Mouse (Mus musculus) gastrocnemius, postnatal 14 days (tissue): Measurements from ENCODE around the gene H2al1m. TPM values are rescaled to one million over a fixed set of nuclear protein-coding genes. Genes with fewer than 3 reads are reported as not detected.
"Not testable (repeated sequence)": the region's sequence is repeated elsewhere in the genome, so short reads cannot be mapped to it uniquely, and the experiment has no call there.

Experiments
- DNase-seq: peaks from one replicate; pipeline ENCODE4 v3.0.0; 2021; ENCODE audit warnings: mixed read lengths
- intact Hi-C: fragments of 180-260 bp; cut with DNase I; formaldehyde crosslinking; loops from one replicate; pipeline ENCODE4 v1.15.1; 2025; ENCODE audit warnings: low total_unique reads
- long read RNA-seq, 2 experiments: library from polyadenylated mRNA; stranded (forward); transcript quantifications; one replicate each; pipeline ENCODE4 v2.0.0; 2021
- total RNA-seq, 2 experiments: library from RNA; stranded (reverse); gene quantifications; 2 replicates each; pipeline ENCODE4 v1.2.3; 2021

Gene H2al1m
- under 1 TPM in 1 of 2 experiments, not detected in 1; 0.47 TPM for total RNA-seq
- long read RNA-seq, experiment 1: 0 reads
- long read RNA-seq, experiment 2: 0 reads

DNA sequence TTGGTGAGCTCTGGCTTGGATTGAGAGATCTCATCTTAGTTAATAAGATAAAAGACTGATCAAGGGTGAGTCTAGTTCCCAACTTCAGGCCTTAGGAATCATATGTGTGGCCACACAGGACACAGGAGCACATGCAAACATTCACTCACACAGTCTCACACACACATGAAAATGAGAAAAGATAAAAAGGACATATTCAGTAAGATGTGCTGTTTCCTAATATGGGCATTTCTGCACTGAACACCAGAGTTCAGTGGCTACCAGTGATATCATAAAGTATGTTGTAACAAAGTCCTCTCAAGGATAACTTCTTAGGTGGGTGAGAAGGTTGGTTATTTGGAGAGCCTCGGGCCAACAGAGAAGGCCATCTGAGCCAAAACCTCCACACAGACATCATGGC is at the start of gene H2al1m:
H2al1m (plus strand) TSS at position 301 of the 400 bp plus-strand sequence.
- intact Hi-C loops, DNase-seq: not testable (repeated sequence)

- DNase-seq: no peak
- intact Hi-C loops: no loop called here
Measured at GRCm38 (mm10) chrX:9240737-9241591, 42.6 kb upstream of the H2al1m start.

- intact Hi-C loops: no loop called here
- no peak for DNase-seq
Measured at GRCm38 (mm10) chrX:9243381-9243864, 40.1 kb upstream of the H2al1m start.

DNA sequence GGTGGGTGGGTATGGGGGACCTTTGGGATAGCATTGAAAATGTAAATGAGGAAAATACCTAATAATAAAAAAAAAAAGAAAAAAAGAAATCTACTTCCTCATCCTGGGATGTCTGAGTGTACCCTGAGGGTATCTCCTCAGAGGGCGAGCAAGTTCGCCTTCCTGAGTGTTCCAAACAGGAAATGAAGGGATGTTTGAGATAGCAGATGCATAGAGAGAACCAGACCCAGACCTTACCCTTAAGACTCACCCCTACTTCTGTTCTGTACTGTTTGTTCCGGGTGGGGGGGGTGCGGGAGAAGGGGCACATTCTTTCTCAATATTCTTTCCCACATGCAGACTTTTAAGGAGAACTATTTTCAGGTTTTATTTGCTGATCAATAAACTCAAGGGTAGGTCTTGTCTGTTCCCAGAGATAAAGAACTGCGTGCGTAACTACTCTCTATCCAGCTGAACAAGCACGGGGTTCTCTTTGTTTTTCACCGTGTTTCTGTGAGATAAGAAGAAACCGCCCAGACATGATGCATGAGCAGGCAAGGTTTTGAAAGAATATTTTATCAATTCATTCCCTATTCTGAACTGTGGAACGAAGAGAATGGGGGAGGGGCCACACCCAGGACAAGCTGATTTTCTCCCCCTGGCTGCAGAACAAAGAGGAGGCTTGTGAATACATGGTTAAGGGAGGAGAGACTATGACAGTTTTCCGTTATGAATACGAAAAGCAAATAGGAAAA is 38.8 kb upstream of the H2al1m start:
- no peak for DNase-seq
- intact Hi-C loops: no loop called here

DNA sequence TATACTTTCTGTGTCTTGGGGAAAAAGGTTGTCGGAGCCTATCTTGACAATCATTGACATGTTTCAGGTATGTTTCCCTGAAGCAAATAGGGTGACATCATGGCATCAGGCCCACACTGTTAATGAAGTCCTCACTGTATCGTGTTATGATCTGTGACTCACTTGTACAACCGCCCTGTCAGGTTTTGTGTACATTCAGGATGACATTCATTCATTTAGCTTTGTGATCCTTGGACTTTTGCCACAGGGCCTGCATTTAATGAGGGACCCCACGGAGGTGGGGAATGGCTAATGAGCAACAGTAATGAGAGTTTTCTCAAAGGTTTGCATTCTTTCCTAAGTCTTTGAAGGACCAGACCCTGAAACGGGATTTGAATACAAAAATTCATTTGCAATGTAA is 34.7 kb upstream of the H2al1m start:
- intact Hi-C loops: no loop called here
- no peak for DNase-seq

GRCm38 (mm10) chrX:9253990-9254389 is 29.6 kb upstream of the H2al1m start:
- intact Hi-C loops: no loop called here
- no peak for DNase-seq

DNA sequence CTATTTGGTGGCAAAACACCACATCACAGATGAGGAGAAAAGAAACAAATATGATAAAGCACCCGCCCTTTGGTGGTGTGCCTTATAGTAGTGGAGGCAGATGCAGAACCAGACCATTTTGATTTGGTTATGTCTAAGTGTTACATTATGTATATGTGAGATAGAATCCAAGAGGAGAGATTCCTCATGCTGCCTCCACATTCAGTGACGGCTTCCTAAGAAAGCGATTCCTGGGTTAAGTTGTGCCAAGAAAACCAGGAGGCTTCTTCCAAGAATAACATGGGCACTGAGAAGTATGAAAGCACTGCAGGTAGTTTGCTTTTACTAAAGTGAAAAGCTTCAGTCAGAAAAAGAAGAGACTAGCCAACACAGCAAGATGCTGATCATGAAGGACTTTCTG is 28.7 kb upstream of the H2al1m start:
- intact Hi-C loops: no loop called here
- DNase-seq: no peak

- intact Hi-C loops: no loop called here
- no peak for DNase-seq
Measured at GRCm38 (mm10) chrX:9256766-9257165, 26.8 kb upstream of the H2al1m start, which contains the start of gene Gm14862. TSS of gene Gm14862 (minus strand) at chrX:9256899.

DNA sequence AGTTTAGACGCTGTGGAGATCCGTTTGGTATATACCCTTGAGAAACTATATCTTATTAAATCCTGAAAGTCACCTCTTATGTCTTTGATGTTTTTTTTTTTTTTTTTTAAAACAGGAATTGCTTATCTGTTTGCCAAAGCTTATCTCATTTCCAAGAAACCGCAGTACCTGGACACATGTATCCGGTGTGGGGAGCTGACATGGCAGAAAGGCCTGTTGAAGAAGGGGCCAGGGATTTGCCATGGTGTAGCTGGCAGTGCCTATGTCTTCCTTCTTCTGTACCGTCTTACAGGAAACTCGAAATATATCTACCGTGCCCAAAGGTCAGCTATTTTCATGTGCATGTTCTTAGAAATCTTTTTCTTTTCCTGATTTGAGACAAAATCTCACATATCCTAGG is 25.7 kb upstream of the H2al1m start:
- no peak for DNase-seq
- intact Hi-C loops: no loop called here

DNA sequence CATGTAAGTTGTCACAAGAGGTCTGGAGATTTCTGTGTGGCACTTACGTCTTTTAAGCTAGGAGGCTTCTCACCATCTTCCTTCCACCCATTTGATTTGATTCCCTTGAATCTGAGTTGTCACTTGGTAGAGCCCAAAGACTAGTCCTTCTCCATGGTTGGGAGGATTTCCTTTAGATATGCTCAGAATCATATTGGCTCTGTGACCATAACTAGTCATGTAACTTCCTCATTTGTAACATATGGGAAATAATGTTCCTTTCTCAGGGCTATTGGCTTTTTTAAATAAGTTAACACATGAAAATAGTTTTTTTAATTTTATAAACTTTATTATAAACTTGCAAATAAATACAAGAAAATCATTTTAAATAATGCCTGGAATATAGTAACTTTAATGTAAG is 24.3 kb upstream of the H2al1m start:
- intact Hi-C loops: no loop called here
- no peak for DNase-seq

DNA sequence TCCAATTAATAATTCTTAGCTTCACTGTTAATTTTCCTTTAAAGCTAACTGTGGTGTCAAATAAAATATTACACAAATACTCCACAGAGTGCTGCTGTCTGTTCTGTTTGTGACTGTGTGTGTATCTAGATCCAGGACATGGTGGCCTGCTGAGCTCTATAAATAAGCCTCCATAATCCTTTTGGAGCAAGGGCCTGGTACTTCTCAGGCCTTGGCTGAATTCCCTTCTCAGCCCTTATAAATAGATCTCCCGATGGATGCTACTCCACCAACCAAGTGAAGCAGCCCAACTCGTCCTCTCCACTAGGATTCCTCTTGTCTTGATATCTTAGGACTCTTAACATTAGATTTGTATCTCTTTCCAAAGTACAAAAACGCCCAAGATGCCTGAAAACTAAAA is 12.5 kb upstream of the H2al1m start:
- intact Hi-C loops: no loop called here
- DNase-seq: no peak

- intact Hi-C loops: no loop called here
Measured at GRCm38 (mm10) chrX:9271947-9272459, 11.6 kb upstream of the H2al1m start.

DNA sequence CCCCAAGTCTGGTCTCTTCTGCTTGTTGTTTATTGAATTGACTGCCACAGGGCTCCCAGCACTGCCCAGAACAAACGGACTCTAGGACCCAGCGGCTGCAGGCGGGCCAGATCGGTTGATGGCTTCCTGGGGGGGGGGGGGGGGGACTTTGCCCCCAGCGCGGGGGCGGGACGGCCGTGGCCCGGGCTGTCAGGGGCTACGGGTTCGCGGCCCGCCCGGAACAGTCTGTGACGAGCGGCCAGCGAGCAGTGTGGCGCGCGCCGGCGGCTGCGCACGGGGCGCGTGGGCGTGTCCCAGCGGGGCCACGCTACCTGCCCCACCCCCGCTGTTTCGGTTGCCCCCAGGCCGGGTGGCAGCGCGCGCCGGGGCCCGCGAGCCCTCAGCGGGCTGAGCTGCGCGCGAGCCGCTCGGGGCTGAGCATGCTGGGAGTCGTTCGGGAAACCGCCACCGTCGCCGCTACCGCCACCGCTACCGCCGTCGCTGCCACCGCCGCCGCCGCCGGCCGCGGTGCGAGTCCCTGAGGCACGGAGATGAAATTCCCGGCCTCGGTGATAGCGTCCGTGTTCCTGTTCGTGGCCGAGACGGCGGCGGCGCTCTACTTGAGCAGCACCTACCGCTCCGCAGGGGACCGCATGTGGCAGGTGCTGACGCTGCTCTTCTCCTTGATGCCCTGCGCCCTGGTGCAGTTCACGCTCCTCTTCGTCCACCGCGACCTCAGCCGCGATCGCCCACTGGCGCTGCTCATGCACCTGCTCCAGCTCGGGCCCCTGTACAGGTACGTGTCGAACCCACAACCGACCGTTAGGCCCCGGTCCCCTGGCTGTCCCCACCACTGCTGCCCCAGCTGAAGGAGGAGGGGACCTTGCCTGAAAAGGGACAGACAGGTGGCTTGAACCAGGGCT is 10.9 kb upstream of the H2al1m start, which contains the start of gene Xk:
Xk (plus strand) TSS at position 297 of the 902 bp plus-strand sequence.
- intact Hi-C loops: no loop called here
- peak; percentile 37 for DNase-seq

More at GRCm38 (mm10) chrX:9271947-9272459, 11.6 kb upstream of the H2al1m start:
- DNase-seq: no peak

DNA sequence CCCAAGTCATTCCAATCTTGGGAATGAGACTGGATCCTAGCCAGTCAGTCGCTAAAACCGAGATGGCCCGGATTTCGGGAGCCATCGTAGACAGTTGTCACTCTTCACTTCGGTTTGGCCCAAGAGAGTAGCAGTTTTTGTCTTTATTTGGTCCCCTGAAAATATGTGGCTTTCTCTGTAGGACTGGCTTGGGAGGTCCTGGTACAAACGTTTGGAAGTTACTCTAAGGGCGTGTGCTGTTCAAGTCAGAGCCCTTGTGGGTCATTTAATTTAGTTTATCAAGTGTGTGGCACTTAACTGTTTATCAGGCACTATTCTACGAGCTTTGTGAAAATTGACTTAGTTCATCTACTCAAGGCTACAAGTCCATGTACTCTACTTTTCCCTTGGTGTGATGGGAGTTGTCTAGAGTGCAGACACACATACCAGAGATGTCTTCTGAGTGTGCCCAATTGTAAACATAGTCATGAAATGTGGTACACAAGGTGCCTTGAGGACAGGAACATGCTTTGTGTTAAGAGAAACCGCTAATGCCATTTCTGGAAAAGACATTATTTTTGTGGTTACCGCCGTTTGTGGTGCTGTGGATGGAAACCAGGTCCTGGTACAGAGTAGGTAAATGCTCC is 10.1 kb upstream of the H2al1m start:
- no peak for DNase-seq
- intact Hi-C loops: no loop called here

GRCm38 (mm10) chrX:9274321-9274720 is 9.2 kb upstream of the H2al1m start:
- intact Hi-C loops: no loop called here
- no peak for DNase-seq

DNA sequence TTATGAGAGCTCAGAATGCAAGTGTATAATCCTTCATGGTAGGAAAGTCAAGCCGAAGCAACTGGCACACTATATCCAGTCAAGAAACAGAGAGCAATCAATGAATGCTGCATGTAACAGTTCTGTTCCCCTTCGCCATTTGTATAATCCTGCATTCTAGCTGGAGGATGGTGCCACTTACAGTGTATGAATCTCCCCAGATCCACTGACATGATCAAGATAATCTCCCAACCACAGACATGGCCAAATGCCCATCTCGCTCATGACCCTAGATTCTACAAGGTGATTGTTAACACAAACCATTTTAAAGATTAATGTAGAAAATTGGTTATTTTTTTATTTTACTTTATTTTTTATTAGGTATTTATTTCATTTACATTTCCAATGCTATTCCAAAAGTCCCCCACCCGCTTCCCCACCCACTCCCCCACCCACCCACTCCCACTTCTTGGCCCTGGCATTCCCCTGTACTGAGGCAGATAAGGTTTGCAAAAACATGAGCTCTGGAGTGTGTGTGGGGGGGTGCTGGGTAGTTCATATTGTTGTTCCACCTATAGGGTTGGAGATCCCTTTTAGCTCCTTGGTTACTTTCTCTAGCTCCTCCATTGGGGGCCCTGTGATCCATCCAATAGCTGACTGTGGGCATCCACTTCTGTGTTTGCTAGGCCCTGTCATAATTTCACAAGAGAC is 9.7 kb downstream of the H2al1m start:
- intact Hi-C loops, DNase-seq: not testable (repeated sequence)

DNA sequence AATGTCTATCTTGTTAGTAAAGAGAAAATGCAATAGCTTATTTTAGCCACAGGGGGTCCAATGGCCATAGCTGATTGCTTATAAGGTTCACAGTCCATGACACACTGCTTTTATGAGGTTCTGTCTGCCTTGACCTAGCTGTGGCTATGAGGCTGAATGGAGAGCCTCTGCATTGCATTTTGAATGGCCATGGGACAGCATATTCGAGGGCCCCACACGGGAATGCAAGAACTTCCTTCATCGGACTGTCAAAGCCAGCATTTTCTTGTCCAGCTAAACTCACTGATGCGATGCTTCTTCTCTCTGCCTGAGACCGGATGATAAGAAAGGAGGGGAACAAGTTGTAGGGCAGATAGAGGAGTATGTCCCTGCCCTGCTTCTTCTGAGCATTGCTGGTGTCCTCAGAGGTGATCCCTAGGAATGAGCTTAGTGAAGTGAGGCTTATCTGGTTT is 14.9 kb downstream of the H2al1m start:
- intact Hi-C loops: no loop called here
- DNase-seq: no peak

GRCm38 (mm10) chrX:9302791-9303190 is 19.2 kb downstream of the H2al1m start:
- DNase-seq: no peak
- intact Hi-C loops: no loop called here
